Mouse (Mus musculus): ENCODE data around the gene Slc9a3r2.

Gene Slc9a3r2

GRCm38 (mm10) chr17:24658017-24658758 lies 8.1 kb upstream of the Slc9a3r2 start, which contains the start of gene Npw:
TSS of gene Npw (minus strand) at chr17:24658457.
- no peak for DNase-seq

GRCm38 (mm10) chr17:24654969-24655368 lies 4.8 kb upstream of the Slc9a3r2 start:
- DNase-seq, result no peak

- peak; percentile 73 for DNase-seq
These were observed 4.0 kb upstream of the Slc9a3r2 start for GRCm38 (mm10) chr17:24653967-24654710.

- DNase-seq, result no peak
These were observed 1.7 kb upstream of the Slc9a3r2 start for GRCm38 (mm10) chr17:24651835-24652234.

- DNase-seq, result no peak
These were observed 639 bp upstream of the Slc9a3r2 start for GRCm38 (mm10) chr17:24650766-24651165.

GRCm38 (mm10) chr17:24649581-24650069 lies 502 bp downstream of the Slc9a3r2 start:
- DNase-seq, result peak; percentile 61

GRCm38 (mm10) chr17:24648731-24649377 lies 1.3 kb downstream of the Slc9a3r2 start:
- DNase-seq, result no peak

GRCm38 (mm10) chr17:24647493-24647892 lies 2.6 kb downstream of the Slc9a3r2 start:
- no peak for DNase-seq

GRCm38 (mm10) chr17:24646381-24646780 lies 3.7 kb downstream of the Slc9a3r2 start:
- DNase-seq, result no peak

- peak; percentile 48 for DNase-seq
These were observed 4.2 kb downstream of the Slc9a3r2 start for GRCm38 (mm10) chr17:24645916-24646315.

GRCm38 (mm10) chr17:24644875-24645721 lies 5.0 kb downstream of the Slc9a3r2 start:
- DNase-seq, result peak; percentile 61

- peak; percentile 44 for DNase-seq
These were observed 6.0 kb downstream of the Slc9a3r2 start for GRCm38 (mm10) chr17:24644030-24644715.

- DNase-seq, result no peak
These were observed 7.3 kb downstream of the Slc9a3r2 start for GRCm38 (mm10) chr17:24642791-24643343.

- DNase-seq, result no peak
These were observed 8.2 kb downstream of the Slc9a3r2 start for GRCm38 (mm10) chr17:24641944-24642343.

GRCm38 (mm10) chr17:24640581-24640980 lies 9.5 kb downstream of the Slc9a3r2 start:
- DNase-seq, result no peak

GRCm38 (mm10) chr17:24640119-24640518 lies 10.0 kb downstream of the Slc9a3r2 start:
- DNase-seq, result no peak

GRCm38 (mm10) chr17:24639571-24639988 lies 10.5 kb downstream of the Slc9a3r2 start:
- no peak for DNase-seq

- DNase-seq, result peak; percentile 56
These were observed 11.3 kb downstream of the Slc9a3r2 start for GRCm38 (mm10) chr17:24638840-24639239.

- no peak for DNase-seq
These were observed 11.9 kb downstream of the Slc9a3r2 start for GRCm38 (mm10) chr17:24638214-24638613.

GRCm38 (mm10) chr17:24636781-24637481 lies 13.2 kb downstream of the Slc9a3r2 start:
- DNase-seq, result no peak

- DNase-seq, result no peak
These were observed 14.4 kb downstream of the Slc9a3r2 start for GRCm38 (mm10) chr17:24635694-24636093.
